Mouse (Mus musculus) heart, postnatal 36 days (tissue): ENCODE data around the gene Elf1. TPM values are rescaled to one million over a fixed set of nuclear protein-coding genes. Genes with fewer than 3 reads are reported as not detected.

ENCODE experiments used
- DNase-seq, 2 experiments: peaks; one replicate each; pipeline ENCODE4 v3.0.0; 2021 to 2022
- intact Hi-C: fragments of 180-260 bp; cut with DNase I; formaldehyde crosslinking; loops from one replicate; pipeline ENCODE4 v1.15.1; 2025
- microRNA-seq, 2 experiments: library from miRNA; unstranded; fragments of <30 nt; microRNA quantifications; one replicate each; pipeline ENCODE4 v1.2.0; 2021; ENCODE audit warnings: borderline number of aligned reads in 2 of 2
- total RNA-seq, 2 experiments: library from RNA; stranded (reverse); gene quantifications; 2 replicates each; pipeline ENCODE4 v1.2.3; 2021

The Elf1 gene
- total RNA-seq, 2 experiments from 2014 or later = 13.8 to 17.4 TPM

DNA sequence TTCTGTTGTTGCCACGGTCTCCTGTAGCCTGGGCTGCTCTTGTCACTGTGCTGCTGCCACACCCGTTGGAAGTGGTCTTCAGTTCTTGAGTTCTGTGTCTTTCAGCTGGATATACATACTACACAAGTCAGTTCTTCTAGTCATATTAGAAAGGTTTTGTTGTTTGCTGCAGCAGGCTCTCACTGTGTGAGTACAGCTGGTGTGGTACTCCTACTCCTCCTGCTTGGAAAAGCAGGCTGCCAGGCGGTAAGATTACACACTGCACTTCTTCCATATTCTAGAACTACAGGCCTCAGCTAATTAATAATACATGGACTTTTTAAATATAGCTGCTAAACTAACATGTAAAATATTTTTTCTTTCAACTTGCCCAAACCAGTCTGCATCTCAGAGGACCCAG is 125.9 kb downstream of the Elf1 start:
- intact Hi-C loops = no loop called here
- DNase-seq = no peak

DNA sequence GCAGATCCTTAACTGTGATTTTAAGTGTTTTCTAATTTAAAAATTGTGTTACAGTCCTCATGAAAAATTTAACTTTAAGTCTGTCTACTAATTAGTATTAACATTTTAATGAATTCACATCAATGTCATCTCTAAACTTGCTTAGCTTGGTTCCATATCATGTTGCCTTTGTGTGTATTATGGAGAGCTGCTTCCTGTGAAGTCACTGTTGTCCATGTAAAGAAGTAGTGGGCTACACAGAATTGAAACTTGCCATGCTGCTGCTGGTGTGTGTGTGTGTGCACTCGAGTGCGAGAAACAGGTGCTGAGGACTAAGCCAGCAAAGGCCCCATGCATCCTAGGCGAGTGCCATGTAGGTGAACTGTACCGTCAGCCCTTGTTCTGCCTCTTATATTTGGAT is 126.4 kb downstream of the Elf1 start:
- DNase-seq = no peak
- intact Hi-C loops = no loop called here

DNA sequence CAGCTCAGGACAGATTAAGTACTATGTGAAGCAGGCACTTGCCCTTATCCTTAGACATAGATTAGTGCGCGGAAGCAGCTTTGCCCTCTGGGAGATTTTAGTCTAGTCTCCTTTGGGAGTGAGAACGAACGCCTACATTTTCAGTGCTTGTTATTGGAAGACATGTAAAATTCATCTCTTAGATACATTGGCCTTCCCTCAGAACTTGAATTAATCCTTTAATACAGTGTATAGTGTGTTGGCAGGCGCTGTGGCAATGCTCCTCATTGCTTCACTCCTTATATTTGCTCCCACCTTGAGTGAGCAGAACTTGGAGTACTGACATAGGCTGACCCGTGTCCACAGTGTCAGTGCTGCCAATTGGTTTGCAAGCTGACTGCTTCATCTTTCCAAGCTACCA is 127.3 kb downstream of the Elf1 start:
- intact Hi-C loops = no loop called here
- DNase-seq = no peak

DNA sequence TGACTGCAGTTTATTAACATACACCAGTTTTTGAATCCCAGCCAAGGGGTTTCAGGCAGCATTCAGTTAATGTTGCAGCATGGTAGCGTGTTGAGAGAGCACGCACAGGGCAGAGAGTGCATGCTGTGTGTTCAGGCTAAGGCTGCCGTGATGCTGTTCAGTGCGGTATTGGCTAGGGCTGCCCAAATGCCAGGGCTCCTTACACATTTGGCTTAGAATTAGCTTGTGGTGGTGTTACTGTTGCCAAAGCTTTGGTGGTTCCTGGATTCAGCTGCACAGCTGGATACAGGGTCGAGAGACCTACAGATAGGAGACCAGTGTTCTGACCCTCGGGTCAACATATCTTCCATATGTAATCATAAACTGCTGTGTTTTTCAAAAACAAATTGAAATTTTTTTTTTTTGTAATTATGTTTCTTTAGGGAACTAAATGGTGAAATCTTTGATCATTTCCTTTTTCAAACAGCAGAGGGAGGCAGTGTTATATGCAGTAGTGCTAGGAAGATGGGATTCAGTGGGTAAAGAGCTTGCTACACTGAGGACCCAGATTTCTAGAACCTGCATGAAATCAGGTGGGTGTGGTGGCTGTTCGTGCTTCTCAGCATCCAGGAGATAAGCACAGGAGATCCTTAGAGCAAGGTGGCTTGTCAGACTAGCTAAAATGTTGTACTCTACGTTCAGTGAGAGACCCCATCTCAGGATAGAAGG is 136.3 kb downstream of the Elf1 start:
- DNase-seq = no peak
- intact Hi-C loops = loop anchor here (1.0 to 5.0 kb wide), 2 partner anchors 120 to 295 kb away; no protein-coding TSS in a partner anchor

DNA sequence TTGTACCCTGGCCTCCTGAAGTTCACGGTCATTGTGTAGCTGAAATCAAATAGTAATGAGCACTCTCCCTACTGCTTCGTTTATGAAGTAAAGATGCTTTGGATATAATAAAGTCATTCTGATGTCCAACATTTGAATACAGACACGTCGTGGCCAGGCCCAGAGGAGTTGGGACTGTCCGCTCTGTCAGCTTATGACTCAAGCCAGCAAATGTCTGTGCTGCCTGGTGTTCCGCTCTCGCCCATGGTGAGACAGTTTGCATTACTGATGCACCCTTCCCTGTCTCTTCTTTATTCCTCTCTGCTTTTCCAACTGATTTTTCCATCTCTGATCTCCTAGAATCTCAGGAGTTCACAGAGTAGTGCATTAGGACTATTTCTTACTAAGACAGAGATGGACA is 138.8 kb downstream of the Elf1 start:
- no peak for DNase-seq
- intact Hi-C loops = loop anchor here (5.0 kb wide), 1 partner anchor 292 kb away; no protein-coding TSS in a partner anchor

DNA sequence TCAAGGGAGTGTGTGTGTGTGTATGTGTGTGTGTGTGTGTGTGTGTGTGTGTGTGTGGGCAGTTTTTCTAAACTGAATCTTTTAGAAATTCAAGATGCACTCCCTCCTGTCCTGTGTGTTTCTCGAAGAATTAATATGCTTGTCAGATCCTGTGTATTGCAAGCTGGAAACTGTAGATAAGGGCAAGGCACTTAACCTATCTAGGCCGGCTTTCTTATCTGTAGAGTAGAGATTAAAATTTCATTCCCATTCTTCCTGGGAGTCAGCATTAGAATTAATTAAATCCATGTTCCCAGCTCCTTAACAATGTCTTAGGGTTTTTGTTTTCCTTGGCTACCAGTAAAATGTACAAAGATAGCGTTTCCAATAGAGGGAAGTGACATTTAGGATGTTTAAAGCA is 140.1 kb downstream of the Elf1 start:
- intact Hi-C loops = no loop called here
- DNase-seq = no peak

Small RNA genes lying within 50 kb of the gene (microRNA-seq; reads per million reads assigned to microRNA genes)
- gene Gm27857 = 0 reads per million in 2 experiments

Other genes with a start within 250 kb of the Elf1 start
- gene Zfp957, start 233.8 kb upstream of the Elf1 start, total RNA-seq = not detected
- 10 to 100 TPM; 54.7 to 54.8 TPM for gene Rgcc, start 179.5 kb upstream of the Elf1 start, total RNA-seq
- 10 to 100 TPM; 10.8 to 11.2 TPM for gene Naa16, start 90.4 kb upstream of the Elf1 start, total RNA-seq
- 1 to 10 TPM; 7.9 to 8.0 TPM for gene Mtrf1, start 83.4 kb upstream of the Elf1 start, total RNA-seq
- 10 to 100 TPM; 10.2 to 10.9 TPM for gene Kbtbd7, start 54.7 kb upstream of the Elf1 start, total RNA-seq
- gene Kbtbd6, start 29.4 kb upstream of the Elf1 start, total RNA-seq = under 1 TPM; 0.16 to 0.17 TPM
- 10 to 100 TPM; 20.7 to 22.0 TPM for gene Wbp4, start 326 bp downstream of the Elf1 start, total RNA-seq
- 10 to 100 TPM; 64.8 to 73.7 TPM for gene Sugt1, start 106.5 kb downstream of the Elf1 start, total RNA-seq
- gene Cnmd, start 181.0 kb downstream of the Elf1 start, total RNA-seq = 1 to 10 TPM; 1.1 to 1.8 TPM